Mouse (Mus musculus) CH12.LX (cell line): Measurements from ENCODE around the gene Mier1. TPM values are rescaled to one million over a fixed set of nuclear protein-coding genes. Genes with fewer than 3 reads are reported as not detected.

Experiments
- DNase-seq: peaks from one replicate; pipeline ENCODE4 v3.0.0-alpha.2; 2013; ENCODE audit errors: extremely low read depth
- H3K27ac ChIP-seq: 2 replicates; pipeline ENCODE4 v1.5.1; 2012; ENCODE audit warnings: low read depth, mild to moderate bottlenecking, control low read depth, moderate library complexity; ENCODE audit not compliant: insufficient read depth
- H3K27me3 ChIP-seq: replicated peaks from 2 replicates; pipeline ENCODE3; 2012; ENCODE audit warnings: inconsistent platforms
- H3K36me3 ChIP-seq, 2 experiments: replicated peaks in 1 of 2; 2 replicates each; pipeline versions ENCODE3 to v1.6.1; 2012; ENCODE audit warnings: inconsistent platforms in 1 of 2, low read length in 1 of 2, mild to moderate bottlenecking in 1 of 2, mixed read lengths in 1 of 2, moderate library complexity in 1 of 2; ENCODE audit not compliant: control insufficient read depth in 1 of 2, insufficient read depth in 1 of 2
- H3K4me1 ChIP-seq, 2 experiments: 2 replicates each; pipeline ENCODE4 v1.6.1; 2012; ENCODE audit warnings: inconsistent platforms in 1 of 2, moderate library complexity in 1 of 2; ENCODE audit not compliant: insufficient read depth in 2 of 2, control insufficient read depth in 1 of 2
- H3K4me2 ChIP-seq: 2 replicates; pipeline ENCODE4 v1.6.1; 2012; ENCODE audit warnings: low read depth, mild to moderate bottlenecking, control low read depth; ENCODE audit not compliant: poor library complexity, insufficient read depth, severe bottlenecking
- H3K4me3 ChIP-seq, 3 experiments: fragments of 150-350 bp in 1 of 3; sonication (generic) in 1 of 3; replicated peaks in 1 of 3; 2 replicates each; pipeline versions ENCODE3 to v1.5.1; 2011 to 2012; ENCODE audit warnings: low read depth in 2 of 3, low read length in 2 of 3, mild to moderate bottlenecking in 2 of 3, moderate library complexity in 2 of 3, control low read depth in 1 of 3, improper control_type of control experiment in 1 of 3, inconsistent platforms in 1 of 3, mixed read lengths in 1 of 3; ENCODE audit not compliant: poor library complexity in 1 of 3
- H3K79me2 ChIP-seq: replicated peaks from 2 replicates; pipeline ENCODE4 v1.6.1; 2012; ENCODE audit warnings: mild to moderate bottlenecking, moderate library complexity; ENCODE audit not compliant: control insufficient read depth, poor library complexity, insufficient read depth, severe bottlenecking; ENCODE audit errors: extremely low read depth
- H3K9ac ChIP-seq: 2 replicates; pipeline ENCODE4 v1.6.1; 2012; ENCODE audit warnings: low read depth, mild to moderate bottlenecking, control low read depth, moderate library complexity; ENCODE audit not compliant: insufficient read depth
- H3K9me3 ChIP-seq: replicated peaks from 2 replicates; pipeline ENCODE3; 2012; ENCODE audit warnings: low read length, inconsistent platforms, mixed read lengths
- BHLHE40 ChIP-seq: IDR thresholded peaks from 2 replicates; pipeline ENCODE4 v1.6.1; 2011; ENCODE audit warnings: mild to moderate bottlenecking, low read depth, low read length, improper control_type of control experiment
- CHD1 ChIP-seq: IDR thresholded peaks from 2 replicates; pipeline ENCODE4 v1.6.1; 2012; ENCODE audit warnings: low read depth, low read length, improper control_type of control experiment, inconsistent platforms
- E2F4 ChIP-seq: IDR thresholded peaks from 2 replicates; pipeline ENCODE4 v1.6.1; 2011; ENCODE audit warnings: low read depth, low read length, improper control_type of control experiment; ENCODE audit not compliant: insufficient replicate concordance
- EP300 ChIP-seq: IDR thresholded peaks from 2 replicates; pipeline ENCODE4 v1.6.1; 2011; ENCODE audit warnings: low read length, improper control_type of control experiment
- MAFK ChIP-seq: IDR thresholded peaks from 2 replicates; pipeline ENCODE4 v1.6.1; 2011; ENCODE audit warnings: low read length, improper control_type of control experiment; ENCODE audit not compliant: insufficient replicate concordance
- POLR2AphosphoS2 ChIP-seq: IDR thresholded peaks from 2 replicates; pipeline ENCODE4 v1.6.1; 2011; ENCODE audit warnings: low read depth, low read length, improper control_type of control experiment
- SIN3A ChIP-seq: IDR thresholded peaks from 2 replicates; pipeline ENCODE4 v1.6.1; 2012; ENCODE audit warnings: low read length, improper control_type of control experiment, inconsistent platforms
- TBP ChIP-seq: conservative IDR thresholded peaks from 2 replicates; pipeline ENCODE4 v1.6.1; 2011; ENCODE audit warnings: low read depth, low read length, improper control_type of control experiment
- UBTF ChIP-seq: IDR thresholded peaks from 2 replicates; pipeline ENCODE4 v1.6.1; 2012; ENCODE audit warnings: low read depth, mild to moderate bottlenecking, inconsistent platforms, low read length, improper control_type of control experiment, moderate library complexity
- ZMIZ1 ChIP-seq: IDR thresholded peaks from 2 replicates; pipeline ENCODE4 v1.6.1; 2012; ENCODE audit warnings: low read depth, mild to moderate bottlenecking, inconsistent platforms, low read length, improper control_type of control experiment
- ZNF384 ChIP-seq: IDR thresholded peaks from 2 replicates; pipeline ENCODE4 v1.6.1; 2012; ENCODE audit warnings: low read depth, low read length, improper control_type of control experiment, inconsistent platforms
- dilution Hi-C: fragments of 300-500 bp; cut with MboI; formaldehyde crosslinking; loops from 2 replicates; pipeline ENCODE4 v1.14.3; 2020; ENCODE audit warnings: low sequenced_read_pairs; ENCODE audit not compliant: extremely low pct_unique_long_range_greater_than_20kb, extremely low pct_ligation_motif_present
- in situ Hi-C: fragments of 300-500 bp; cut with MboI; formaldehyde crosslinking; loops from 3 replicates; pipeline ENCODE4 v1.14.3; 2019; ENCODE audit warnings: low sequenced_read_pairs, low pct_ligation_motif_present, low pct_unique_long_range_greater_than_20kb, mixed read lengths
- polyA plus RNA-seq: library from polyadenylated mRNA; unstranded; fragments of >175 nt; gene quantifications from 2 replicates; pipeline ENCODE4 v1.2.1, GENCODE M21; 2012; ENCODE audit warnings: low read depth; ENCODE audit not compliant: insufficient read length
- total RNA-seq, 2 experiments: library from RNA; depleted of rRNA; stranded (reverse); fragments of 300-350 nt in 1 of 2; fragments of >200 nt in 1 of 2; gene quantifications; 2 replicates each; pipeline ENCODE4 v1.2.3; 2012 to 2014

Gene Mier1
- total and polyA plus RNA-seq, 3 experiments, result 22.5 to 35.0 (median 34.4) TPM

GRCm38 (mm10) chr4:103120874-103121389 is 6.7 kb downstream of the Mier1 start:
- Histone ChIP-seq H3K27ac (no peak overlapping the region), H3K9ac (peak overlapping the region; percentile 92), H3K36me3 (peaks cover 0 to 15% of the 10 kb centered on the region in 2 experiments), H3K4me3 (peak overlapping the region; percentile 74 to 83 (median 83)), H3K4me2 (peak overlapping the region; percentile 99)
- in situ Hi-C loops, result no loop called here
- dilution Hi-C loops, result no loop called here
- DNase-seq, result no peak
- TF ChIP-seq BHLHE40 (peak; percentile 61), CHD1 (0 out of 2 replicates have a peak, but pooled peaks have one; percentile 54), E2F4 (no peak)
- TF ChIP-seq, all 38 proteins: peak for 2
- H3K27me3 ChIP-seq, result no peaks in the 10 kb centered on the region
- no peaks in the 10 kb centered on the region for H3K9me3 ChIP-seq
- H3K79me2 ChIP-seq, result peaks cover 39% of the 10 kb centered on the region
- H3K4me1 ChIP-seq, result peaks cover 2 to 43% of the 10 kb centered on the region in 2 experiments; a peak in 2 of 4 replicates

GRCm38 (mm10) chr4:103123086-103123485 is 8.9 kb downstream of the Mier1 start:
- Histone ChIP-seq H3K27ac (no peak overlapping the region), H3K4me2 (peak overlapping the region; percentile 90), H3K79me2 (peaks cover 51% of the 10 kb centered on the region)
- DNase-seq, result peak; percentile 31
- TF ChIP-seq ZMIZ1 (no peak), TBP (no peak), ZNF384 (peak; percentile 43), UBTF (no peak), SIN3A (0 out of 2 replicates have a peak, but pooled peaks have one; percentile 14), EP300 (peak; percentile 20; the same call in 1 of the 2 replicates), POLR2AphosphoS2 (no peak)
- TF ChIP-seq, all 38 proteins: peak for 3
- Histone ChIP-seq H3K9me3 (no peaks in the 10 kb centered on the region), H3K36me3 (peaks cover 0 to 8% of the 10 kb centered on the region in 2 experiments), H3K9ac (peak overlapping the region; percentile 78), H3K27me3 (no peaks in the 10 kb centered on the region), H3K4me3 (peak overlapping the region; percentile 34 to 42 (median 38)), H3K4me1 (peaks cover 5 to 56% of the 10 kb centered on the region in 2 experiments; a peak in 3 of 4 replicates)
- in situ Hi-C loops, result no loop called here
- dilution Hi-C loops, result no loop called here

- Histone ChIP-seq H3K27me3 (no peaks in the 10 kb centered on the region), H3K4me2 (no peak overlapping the region), H3K9ac (no peak overlapping the region), H3K36me3 (peaks cover 0 to 9% of the 10 kb centered on the region in 2 experiments), H3K79me2 (peaks cover 51% of the 10 kb centered on the region), H3K27ac (no peak overlapping the region), H3K9me3 (no peaks in the 10 kb centered on the region), H3K4me1 (peaks cover 5 to 57% of the 10 kb centered on the region in 2 experiments; a peak in 3 of 4 replicates), H3K4me3 (no peak overlapping the region)
- dilution Hi-C loops (no loop called here), in situ Hi-C loops (no loop called here)
- 0 out of 2 replicates have a peak, but pooled peaks have one; percentile 1 for TF ChIP-seq ZNF384
- TF ChIP-seq MAFK, result no peak
- DNase-seq, result no peak
Observed at GRCm38 (mm10) chr4:103123606-103124005, 9.4 kb downstream of the Mier1 start.
